Mouse (Mus musculus) heart, embryonic 13.5 days (tissue): Measurements from ENCODE around the gene Gadd45a. TPM values are rescaled to one million over a fixed set of nuclear protein-coding genes. Genes with fewer than 3 reads are reported as not detected.

Source experiments
- ATAC-seq: fragments of 200-750 bp; cut with Nextera tagmentation; 2 replicates; pipeline ENCODE4 v1.8.0; 2017; ENCODE audit warnings: moderate TSS enrichment; ENCODE audit not compliant: insufficient number of reproducible peaks, low FRiP score, low TSS enrichment; ENCODE audit errors: extremely low read depth
- H3K27ac ChIP-seq: fragments of 300-500 bp; sonication (generic); replicated peaks from 2 replicates; pipeline ENCODE4 v1.5.1; 2015; ENCODE audit warnings: moderate library complexity, mild to moderate bottlenecking, inconsistent platforms
- H3K27me3 ChIP-seq: fragments of 300-500 bp; sonication (generic); replicated peaks from 2 replicates; pipeline ENCODE4 v1.6.1; 2015; ENCODE audit warnings: mild to moderate bottlenecking, inconsistent platforms
- H3K36me3 ChIP-seq: fragments of 300-500 bp; sonication (generic); 2 replicates; pipeline ENCODE4 v1.6.1; 2015; ENCODE audit warnings: mild to moderate bottlenecking, inconsistent platforms
- H3K4me1 ChIP-seq: fragments of 300-500 bp; sonication (generic); 2 replicates; pipeline ENCODE4 v1.6.1; 2015; ENCODE audit warnings: inconsistent platforms
- H3K4me2 ChIP-seq: fragments of 300-500 bp; sonication (generic); 2 replicates; pipeline ENCODE4 v1.6.1; 2015; ENCODE audit warnings: inconsistent platforms, mild to moderate bottlenecking, moderate library complexity
- H3K4me3 ChIP-seq: fragments of 300-500 bp; sonication (generic); 2 replicates; pipeline ENCODE4 v1.5.1; 2015; ENCODE audit warnings: moderate library complexity, mild to moderate bottlenecking, inconsistent platforms
- H3K9ac ChIP-seq: fragments of 300-500 bp; sonication (generic); 2 replicates; pipeline ENCODE4 v1.6.1; 2015; ENCODE audit warnings: inconsistent platforms, mild to moderate bottlenecking, moderate library complexity
- H3K9me3 ChIP-seq: fragments of 300-500 bp; sonication (generic); 2 replicates; pipeline ENCODE4 v1.6.1; 2016; ENCODE audit warnings: inconsistent platforms
- WGBS: fragments of 180-500 bp; shearing (Covaris S2); methylation state at CpG from one replicate; pipeline ENCODE4 v1.1.7; 2015; ENCODE audit warnings: mixed read lengths; 5-methylcytosine and 5-hydroxymethylcytosine counted together
- polyA plus RNA-seq: library from polyadenylated mRNA; unstranded; fragments of >200 nt; fragmentation: Nextera tagmentation; extraction: Ambion mirVana; gene quantifications from 2 replicates; pipeline ENCODE4 v1.2.1, GENCODE M21; 2015

Gadd45a gene
- polyA plus RNA-seq, 1 experiment from 2014 or later: 9.4 TPM

GRCm38 (mm10) chr6:66994981-66995380 is 42.3 kb downstream of the Gadd45a start:
- Histone ChIP-seq H3K4me2 (no peak overlapping the region), H3K27ac (no peak overlapping the region), H3K9ac (no peak overlapping the region), H3K4me3 (no peak overlapping the region), H3K36me3 (no peaks in the 10 kb centered on the region), H3K4me1 (peaks cover 17% of the 10 kb centered on the region), H3K9me3 (no peaks in the 10 kb centered on the region), H3K27me3 (no peaks in the 10 kb centered on the region)
- no peak for ATAC-seq
- WGBS: 86% methylated on average over 8 of the region's 8 CpGs

- Histone ChIP-seq H3K4me3 (no peak overlapping the region), H3K27ac (no peak overlapping the region), H3K36me3 (no peaks in the 10 kb centered on the region), H3K27me3 (no peaks in the 10 kb centered on the region), H3K9me3 (no peaks in the 10 kb centered on the region), H3K4me2 (peak overlapping the region; percentile 31; the same call in 1 of the 2 replicates), H3K4me1 (peaks cover 17% of the 10 kb centered on the region), H3K9ac (no peak overlapping the region)
- WGBS: 67% methylated on average over 8 of the region's 8 CpGs
- no peak for ATAC-seq
These were observed 44.5 kb downstream of the Gadd45a start for GRCm38 (mm10) chr6:66992786-66993185.

GRCm38 (mm10) chr6:66992232-66992631 is 45.0 kb downstream of the Gadd45a start:
- Histone ChIP-seq H3K4me2 (peak overlapping the region; percentile 31; the same call in 1 of the 2 replicates), H3K4me3 (no peak overlapping the region), H3K4me1 (peaks cover 17% of the 10 kb centered on the region), H3K36me3 (no peaks in the 10 kb centered on the region), H3K27me3 (no peaks in the 10 kb centered on the region), H3K9me3 (no peaks in the 10 kb centered on the region), H3K9ac (no peak overlapping the region), H3K27ac (no peak overlapping the region)
- WGBS: 36% methylated on average over 9 of the region's 9 CpGs
- ATAC-seq: no peak

DNA sequence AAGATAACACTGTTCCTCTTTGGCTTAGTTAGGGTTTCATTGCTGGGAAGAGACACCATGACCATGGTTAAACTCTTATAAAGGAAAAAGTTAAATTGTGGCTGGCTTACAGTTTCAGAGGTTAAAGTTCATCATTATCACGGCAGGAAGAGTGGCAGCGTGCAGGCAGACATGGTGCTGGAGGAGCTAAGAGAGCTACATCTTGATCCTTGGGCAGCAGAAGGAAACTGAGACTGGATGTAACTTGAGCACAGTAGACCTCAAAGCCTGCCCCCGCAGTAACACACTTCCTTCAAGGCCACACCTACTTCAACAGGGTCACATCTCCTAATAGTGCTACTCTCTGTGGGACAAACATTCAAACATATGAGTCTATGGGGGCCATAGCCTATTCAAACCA is 47.7 kb downstream of the Gadd45a start:
- no peaks in the 10 kb centered on the region for H3K9me3 ChIP-seq
- H3K9ac ChIP-seq: no peak overlapping the region
- no peak overlapping the region for H3K27ac ChIP-seq
- peaks cover 20% of the 10 kb centered on the region for H3K4me1 ChIP-seq
- no peak for ATAC-seq
- H3K4me3 ChIP-seq: no peak overlapping the region
- WGBS: 51% methylated on average over 3 of the region's 3 CpGs
- no peak overlapping the region for H3K4me2 ChIP-seq
- H3K27me3 ChIP-seq: no peaks in the 10 kb centered on the region
- no peaks in the 10 kb centered on the region for H3K36me3 ChIP-seq

- WGBS: 83% methylated on average over 6 of the region's 6 CpGs
- no peak for ATAC-seq
- peaks cover 20% of the 10 kb centered on the region for H3K4me1 ChIP-seq
- no peak overlapping the region for H3K4me2 ChIP-seq
- no peaks in the 10 kb centered on the region for H3K27me3 ChIP-seq
- H3K9ac ChIP-seq: no peak overlapping the region
- H3K4me3 ChIP-seq: no peak overlapping the region
- no peak overlapping the region for H3K27ac ChIP-seq
- no peaks in the 10 kb centered on the region for H3K9me3 ChIP-seq
- H3K36me3 ChIP-seq: no peaks in the 10 kb centered on the region
These were observed 48.2 kb downstream of the Gadd45a start for GRCm38 (mm10) chr6:66989037-66989436.

DNA sequence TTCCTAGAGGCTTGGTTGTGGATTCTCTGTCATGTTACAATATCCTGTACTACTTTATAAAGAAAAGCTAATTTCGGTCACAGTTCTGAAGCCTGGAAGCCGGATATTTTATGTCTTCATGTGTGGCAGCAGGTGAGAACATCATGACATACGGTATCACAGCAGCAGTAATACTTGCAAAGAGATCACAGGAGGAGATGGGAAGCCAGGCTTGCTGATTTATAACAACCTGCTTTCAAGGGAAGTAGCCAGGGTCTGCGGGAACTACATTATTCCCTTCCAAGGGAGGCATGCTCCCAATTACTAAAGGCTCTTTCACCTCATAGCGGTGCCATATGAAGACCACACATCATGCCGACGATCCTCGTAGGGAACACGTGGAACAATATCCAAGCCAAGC is 48.9 kb downstream of the Gadd45a start:
- Histone ChIP-seq H3K27ac (0 out of 2 replicates have a peak overlapping the region, but pooled peaks have one; percentile 3), H3K9ac (no peak overlapping the region), H3K4me1 (peaks cover 19% of the 10 kb centered on the region), H3K27me3 (no peaks in the 10 kb centered on the region), H3K36me3 (no peaks in the 10 kb centered on the region), H3K9me3 (no peaks in the 10 kb centered on the region), H3K4me3 (no peak overlapping the region), H3K4me2 (no peak overlapping the region)
- WGBS: 92% methylated on average over 9 of the region's 9 CpGs
- no peak for ATAC-seq

DNA sequence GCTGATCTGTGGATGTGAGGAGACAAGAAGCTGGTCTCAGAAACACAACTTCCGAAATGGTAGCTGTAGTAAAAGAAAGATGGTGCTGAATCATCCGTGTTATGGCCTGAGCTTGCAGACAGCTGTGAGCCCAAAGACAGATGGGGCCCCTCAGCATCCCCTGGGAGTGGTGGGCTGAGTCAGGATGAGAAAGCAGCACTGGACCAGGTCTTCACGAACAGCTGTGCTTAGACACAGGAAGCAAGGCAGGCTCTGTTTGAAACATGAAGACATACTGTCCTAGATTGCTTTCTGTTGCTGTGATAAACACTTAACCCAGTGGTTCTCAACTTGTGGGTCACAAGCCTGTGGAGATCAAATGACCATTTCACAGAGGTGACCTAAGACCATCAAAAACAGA is 49.6 kb downstream of the Gadd45a start:
- 0 out of 2 replicates have a peak overlapping the region, but pooled peaks have one; percentile 3 for H3K27ac ChIP-seq
- no peak overlapping the region for H3K9ac ChIP-seq
- H3K36me3 ChIP-seq: no peaks in the 10 kb centered on the region
- H3K4me1 ChIP-seq: peaks cover 12% of the 10 kb centered on the region
- H3K27me3 ChIP-seq: no peaks in the 10 kb centered on the region
- no peaks in the 10 kb centered on the region for H3K9me3 ChIP-seq
- WGBS: 69% methylated on average over 3 of the region's 3 CpGs
- H3K4me3 ChIP-seq: no peak overlapping the region
- peak; percentile 63; the same call in 1 of the 2 replicates for ATAC-seq
- H3K4me2 ChIP-seq: no peak overlapping the region

GRCm38 (mm10) chr6:66986063-66986462 is 51.2 kb downstream of the Gadd45a start:
- Histone ChIP-seq H3K27me3 (no peaks in the 10 kb centered on the region), H3K4me1 (0 out of 2 replicates have a peak, but pooled peaks cover 3% of the 10 kb centered on the region), H3K27ac (no peak overlapping the region), H3K9me3 (no peaks in the 10 kb centered on the region), H3K4me2 (no peak overlapping the region), H3K36me3 (no peaks in the 10 kb centered on the region), H3K4me3 (no peak overlapping the region), H3K9ac (no peak overlapping the region)
- no peak for ATAC-seq
- 81% methylated on average over 12 of the region's 12 CpGs for WGBS

- WGBS: 59% methylated on average over 7 of the region's 7 CpGs
These were observed 51.8 kb downstream of the Gadd45a start for GRCm38 (mm10) chr6:66985500-66985899.

More at GRCm38 (mm10) chr6:66985500-66985899, 51.8 kb downstream of the Gadd45a start:
- Histone ChIP-seq H3K27ac (no peak overlapping the region), H3K9me3 (no peaks in the 10 kb centered on the region), H3K36me3 (no peaks in the 10 kb centered on the region), H3K27me3 (no peaks in the 10 kb centered on the region), H3K4me1 (0 out of 2 replicates have a peak, but pooled peaks cover 3% of the 10 kb centered on the region), H3K4me2 (no peak overlapping the region), H3K4me3 (no peak overlapping the region), H3K9ac (no peak overlapping the region)
- ATAC-seq: no peak

Other genes starting within 250 kb of the Gadd45a start
- gene Vmn1r39, start 226.8 kb downstream of the Gadd45a start, polyA plus RNA-seq: not detected in 2 replicates
- 51.7 and 57.4 TPM in 2 replicates for gene Gng12, start 141.1 kb downstream of the Gadd45a start, polyA plus RNA-seq
- 309 and 332 TPM in 2 replicates for gene Serbp1, start 200.7 kb upstream of the Gadd45a start, polyA plus RNA-seq